Mouse (Mus musculus) lung, embryonic 14.5 days (tissue): ENCODE data around the gene Ski. TPM values are rescaled to one million over a fixed set of nuclear protein-coding genes. Genes with fewer than 3 reads are reported as not detected.

Source experiments
- ATAC-seq: fragments of 200-750 bp; cut with Nextera tagmentation; 2 replicates; pipeline ENCODE4 v1.8.0; 2017; ENCODE audit warnings: mild to moderate bottlenecking, moderate TSS enrichment, moderate library complexity; ENCODE audit not compliant: insufficient read depth
- DNase-seq: peaks from one replicate; pipeline ENCODE4 v3.0.0-alpha.2; 2015
- H3K27ac ChIP-seq: fragments of 300-500 bp; sonication (generic); 2 replicates; pipeline ENCODE4 v1.5.1; 2014; ENCODE audit warnings: low read depth, mild to moderate bottlenecking, moderate library complexity
- H3K27me3 ChIP-seq: fragments of 300-500 bp; sonication (generic); 2 replicates; pipeline ENCODE4 v1.6.1; 2014; ENCODE audit warnings: low read length, control low read depth; ENCODE audit not compliant: insufficient read depth
- H3K36me3 ChIP-seq: fragments of 300-500 bp; sonication (generic); 2 replicates; pipeline ENCODE4 v1.6.1; 2014; ENCODE audit warnings: control low read depth; ENCODE audit not compliant: insufficient read depth
- H3K4me1 ChIP-seq: fragments of 300-500 bp; sonication (generic); 2 replicates; pipeline ENCODE4 v1.6.1; 2014; ENCODE audit warnings: antibody characterized with exemption, control low read depth; ENCODE audit not compliant: insufficient read depth
- H3K4me2 ChIP-seq: fragments of 300-500 bp; sonication (generic); 2 replicates; pipeline ENCODE4 v1.6.1; 2014; ENCODE audit warnings: mild to moderate bottlenecking
- H3K4me3 ChIP-seq: fragments of 300-500 bp; sonication (generic); 2 replicates; pipeline ENCODE4 v1.5.1; 2014; ENCODE audit warnings: low read depth, low read length
- H3K9ac ChIP-seq: fragments of 300-500 bp; sonication (generic); 2 replicates; pipeline ENCODE4 v1.6.1; 2014
- H3K9me3 ChIP-seq: fragments of 300-500 bp; sonication (generic); 2 replicates; pipeline ENCODE4 v1.6.1; 2016; ENCODE audit warnings: low read depth, low read length, control low read depth
- CTCF ChIP-seq: IDR thresholded peaks from 2 replicates; pipeline ENCODE4 v1.5.1; 2016; ENCODE audit warnings: antibody characterized with exemption, low read depth
- WGBS: fragments of 180-500 bp; shearing (Covaris S2); extraction: QIAGEN DNeasy Blood & Tissue Kit; methylation state at CpG from one replicate; pipeline ENCODE4 v1.1.7; 2014; 5-methylcytosine and 5-hydroxymethylcytosine counted together
- polyA plus RNA-seq: library from polyadenylated mRNA; unstranded; fragments of >200 nt; fragmentation: Nextera tagmentation; extraction: Ambion mirVana; gene quantifications from 2 replicates; pipeline ENCODE4 v1.2.1, GENCODE M21; 2014

Gene Ski
- polyA plus RNA-seq, 1 experiment from 2014 or later, result 23.7 TPM

DNA sequence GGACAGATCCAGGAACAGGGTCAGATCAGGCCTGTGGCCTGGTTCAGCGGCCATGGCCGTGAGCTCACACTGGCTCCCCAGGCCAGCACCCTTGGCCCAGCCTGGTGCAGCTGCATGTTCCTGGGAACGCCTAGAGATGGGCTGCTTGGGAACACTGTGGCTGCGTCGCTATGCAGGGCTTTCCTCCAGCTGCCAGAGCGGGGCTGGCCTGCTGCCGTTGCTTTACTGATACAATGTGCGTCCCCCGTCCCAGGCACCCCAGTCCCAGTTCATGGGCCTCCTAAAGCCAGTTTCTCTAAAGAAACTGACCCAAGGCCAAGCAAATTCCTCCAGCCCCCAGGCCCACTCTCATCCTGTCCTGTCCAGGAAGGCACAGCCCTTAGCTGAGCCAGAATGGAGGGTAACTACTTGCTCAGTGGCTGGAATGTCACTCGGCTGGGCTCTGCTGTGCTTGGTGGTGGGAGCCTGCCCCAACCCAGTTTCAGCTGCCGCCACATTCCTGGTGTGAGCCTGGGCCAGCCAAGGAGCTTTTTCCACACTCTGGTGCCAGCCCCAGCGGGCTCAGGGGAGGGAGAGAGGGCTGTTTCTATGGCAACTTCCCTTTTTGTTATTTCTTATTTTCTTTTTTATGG is 78.4 kb downstream of the Ski start:
- peak; percentile 91 for DNase-seq
- H3K4me2 ChIP-seq, result peak overlapping the region; percentile 27; the same call in 1 of the 2 replicates
- WGBS, result 20% methylated on average over 12 of the region's 12 CpGs

DNA sequence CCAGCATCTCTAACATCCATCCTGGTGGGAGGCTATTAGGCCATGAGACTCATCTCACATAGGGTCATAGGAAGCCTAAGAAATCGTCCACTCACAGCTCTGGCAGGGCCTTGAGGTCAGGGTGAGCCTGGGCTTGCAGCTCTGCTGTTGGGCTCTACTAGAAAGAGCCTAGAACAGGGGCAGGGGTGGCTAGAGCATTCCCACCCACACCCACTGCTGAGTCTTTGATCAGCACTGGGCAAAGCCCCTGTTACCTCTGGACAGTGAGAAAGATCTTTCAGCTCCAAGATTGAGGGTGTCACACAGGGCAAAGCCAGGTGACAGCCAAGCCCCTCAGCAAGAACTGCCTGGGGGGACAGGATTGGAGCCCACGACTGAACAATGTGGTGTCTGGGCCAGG is 79.0 kb downstream of the Ski start:
- no peaks in the 10 kb centered on the region for H3K36me3 ChIP-seq
- TF ChIP-seq CTCF, result no peak
- DNase-seq (no peak), ATAC-seq (no peak)
- H3K4me2 ChIP-seq, result no peak overlapping the region
- peaks cover 40% of the 10 kb centered on the region for H3K4me1 ChIP-seq
- H3K9ac ChIP-seq, result peak overlapping the region; percentile 23
- no peaks in the 10 kb centered on the region for H3K9me3 ChIP-seq
- peak overlapping the region; percentile 99 for H3K27ac ChIP-seq
- no peaks in the 10 kb centered on the region for H3K27me3 ChIP-seq
- WGBS, result 42% methylated on average over 2 of the region's 2 CpGs
- no peak overlapping the region for H3K4me3 ChIP-seq

More for the DNA sequence above, 78.4 kb downstream of the Ski start:
- Histone ChIP-seq H3K4me1 (peaks cover 44% of the 10 kb centered on the region), H3K9ac (peak overlapping the region; percentile 23), H3K27ac (peak overlapping the region; percentile 99), H3K4me3 (no peak overlapping the region; the same call in 1 of the 2 replicates), H3K27me3 (no peaks in the 10 kb centered on the region), H3K36me3 (no peaks in the 10 kb centered on the region), H3K9me3 (no peaks in the 10 kb centered on the region)
- peak; percentile 89 for ATAC-seq
- TF ChIP-seq CTCF, result no peak

DNA sequence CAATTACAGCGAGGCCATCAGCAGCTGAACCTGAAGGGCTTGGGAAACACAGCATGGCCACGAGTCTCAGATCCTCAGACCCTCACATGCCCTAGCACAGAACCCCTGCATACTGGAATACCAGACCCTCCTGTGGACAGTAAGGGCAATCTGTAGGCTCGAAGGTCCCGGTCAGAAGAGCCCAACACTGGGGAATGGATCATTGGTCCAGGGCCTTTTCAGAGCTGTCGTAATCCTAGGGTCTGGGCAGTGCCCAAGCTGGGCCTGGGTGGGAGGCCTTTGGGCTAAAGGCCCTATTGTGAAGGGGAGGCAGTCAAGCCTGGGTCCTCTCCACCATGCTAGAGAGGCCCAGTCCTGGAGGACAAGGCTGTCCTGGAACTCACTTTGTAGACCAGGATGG is 79.6 kb downstream of the Ski start:
- Histone ChIP-seq H3K4me1 (peaks cover 38% of the 10 kb centered on the region), H3K4me3 (no peak overlapping the region), H3K27ac (peak overlapping the region; percentile 99; the same call in 1 of the 2 replicates), H3K36me3 (no peaks in the 10 kb centered on the region), H3K4me2 (no peak overlapping the region), H3K9me3 (no peaks in the 10 kb centered on the region), H3K27me3 (no peaks in the 10 kb centered on the region), H3K9ac (no peak overlapping the region)
- no peak for ATAC-seq
- no peak for DNase-seq
- 87% methylated on average over 5 of the region's 5 CpGs for WGBS
- TF ChIP-seq CTCF, result no peak

DNA sequence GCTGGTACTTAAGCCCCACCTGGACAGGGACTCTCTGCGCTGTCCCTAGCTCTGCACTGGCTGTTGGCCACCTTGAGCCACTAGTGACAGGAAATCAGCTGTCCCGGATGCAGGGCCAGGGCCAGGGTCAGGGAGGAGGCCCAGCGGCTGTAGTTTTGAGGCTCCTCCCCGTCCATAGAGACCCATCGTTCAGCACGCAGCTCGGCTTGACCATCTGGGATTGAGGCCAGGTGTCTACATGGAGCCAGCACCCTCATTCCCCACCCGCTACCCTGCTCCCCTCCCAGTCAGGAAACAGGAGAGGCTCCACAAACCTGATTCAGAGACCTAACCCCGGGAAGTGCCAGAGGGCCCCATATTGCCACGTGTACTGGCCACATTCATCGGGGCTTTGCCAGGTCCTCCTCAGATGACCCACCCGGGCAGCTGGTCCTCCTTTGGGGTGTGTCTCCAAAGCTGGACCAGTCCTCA is 81.6 kb downstream of the Ski start:
- ATAC-seq, result no peak
- H3K27ac ChIP-seq, result no peak overlapping the region
- 30% methylated on average over 12 of the region's 12 CpGs for WGBS

DNA sequence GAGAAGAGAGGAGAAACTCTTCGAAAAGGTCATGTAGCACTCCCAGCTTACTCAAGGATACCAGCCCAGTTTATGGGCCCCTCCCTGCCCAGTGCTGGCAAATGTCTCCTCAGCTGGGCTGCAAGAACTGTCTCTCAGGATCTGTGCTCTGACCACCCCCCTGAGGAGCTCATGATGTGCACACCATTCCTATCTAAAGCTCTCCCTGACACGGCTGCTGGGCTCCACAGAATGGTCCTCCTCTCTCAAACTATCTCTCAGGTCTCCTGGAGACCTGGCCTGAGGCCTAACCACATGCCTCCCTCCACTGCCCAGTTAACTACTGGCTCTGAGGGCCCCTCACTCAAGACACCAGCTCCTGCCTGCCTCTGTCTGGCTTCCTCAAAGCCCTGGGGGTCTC is 82.2 kb downstream of the Ski start:
- ATAC-seq, result no peak
- Histone ChIP-seq H3K4me1 (peaks cover 36% of the 10 kb centered on the region), H3K4me2 (no peak overlapping the region), H3K4me3 (no peak overlapping the region), H3K27me3 (no peaks in the 10 kb centered on the region), H3K36me3 (no peaks in the 10 kb centered on the region), H3K9me3 (no peaks in the 10 kb centered on the region), H3K9ac (0 out of 2 replicates have a peak overlapping the region, but pooled peaks have one; percentile 21), H3K27ac (no peak overlapping the region)
- no peak for TF ChIP-seq CTCF
- DNase-seq, result no peak
- 60% methylated on average over 2 of the region's 2 CpGs for WGBS

More for the DNA sequence above, 81.6 kb downstream of the Ski start:
- Histone ChIP-seq H3K9ac (no peak overlapping the region), H3K9me3 (no peaks in the 10 kb centered on the region), H3K27me3 (no peaks in the 10 kb centered on the region), H3K4me2 (no peak overlapping the region), H3K4me1 (peaks cover 39% of the 10 kb centered on the region), H3K4me3 (no peak overlapping the region), H3K36me3 (no peaks in the 10 kb centered on the region)
- no peak for TF ChIP-seq CTCF
- peak; percentile 58 for DNase-seq

DNA sequence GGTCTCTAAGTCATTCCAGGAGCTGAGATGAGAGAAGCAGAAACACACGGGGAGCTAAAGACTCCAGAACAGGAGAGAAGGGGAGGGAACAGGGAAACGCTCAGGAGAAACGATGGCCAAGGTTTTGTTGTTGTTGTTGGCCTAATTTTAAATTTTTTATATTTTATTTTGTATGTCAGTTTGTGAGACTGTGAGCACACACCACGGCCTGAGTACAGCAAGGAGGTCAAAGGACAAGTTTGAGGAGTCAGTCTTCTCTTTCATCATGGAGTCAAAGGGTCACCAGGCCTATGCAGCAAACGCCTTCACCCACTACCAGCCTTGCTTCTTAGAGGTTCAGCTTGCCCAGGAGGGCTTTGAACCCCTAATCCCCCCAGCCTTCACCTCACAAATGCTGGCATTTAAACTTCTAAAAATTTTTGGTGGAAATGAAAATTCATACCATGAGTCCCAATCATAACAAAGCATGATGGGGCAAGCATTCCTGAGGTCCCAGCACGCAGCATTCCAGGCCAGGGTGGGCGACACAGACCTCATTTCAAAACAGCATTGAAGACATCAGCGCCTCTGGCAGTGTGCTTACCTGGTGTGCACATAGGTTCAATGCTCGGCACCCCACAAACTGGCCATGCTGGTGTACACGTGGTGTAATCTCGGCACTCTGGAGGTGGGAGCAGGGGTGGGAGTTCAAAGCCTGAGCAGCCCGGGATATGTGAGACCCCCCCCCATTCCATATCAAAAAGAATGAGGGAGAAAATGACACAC is 82.9 kb downstream of the Ski start:
- no peaks in the 10 kb centered on the region for H3K9me3 ChIP-seq
- no peak overlapping the region for H3K4me2 ChIP-seq
- peaks cover 36% of the 10 kb centered on the region for H3K4me1 ChIP-seq
- ATAC-seq (no peak), DNase-seq (no peak)
- no peaks in the 10 kb centered on the region for H3K36me3 ChIP-seq
- H3K9ac ChIP-seq, result no peak overlapping the region
- 70% methylated on average over 12 of the region's 12 CpGs for WGBS
- H3K4me3 ChIP-seq, result no peak overlapping the region
- no peaks in the 10 kb centered on the region for H3K27me3 ChIP-seq
- no peak for TF ChIP-seq CTCF
- H3K27ac ChIP-seq, result no peak overlapping the region

DNA sequence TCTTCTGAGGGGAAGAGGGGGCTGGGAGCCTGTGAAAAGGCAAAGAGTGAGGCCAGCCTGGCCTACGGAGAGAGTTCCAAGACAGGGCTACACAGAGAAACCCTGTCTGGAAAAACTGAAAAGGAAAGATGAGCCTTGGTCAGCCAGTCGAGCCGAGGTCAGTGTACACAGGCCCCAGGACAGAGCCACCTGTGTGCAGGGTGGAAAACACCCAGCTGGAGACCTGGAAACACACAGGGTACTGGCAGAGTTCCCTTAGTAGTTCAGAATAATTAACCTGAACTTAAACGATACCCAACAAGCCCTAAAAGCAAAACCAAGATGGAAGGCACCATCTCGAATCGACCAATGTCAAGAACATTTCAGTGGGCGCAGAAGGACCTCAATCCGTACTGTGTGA is 83.9 kb downstream of the Ski start:
- no peak for TF ChIP-seq CTCF
- Histone ChIP-seq H3K9me3 (no peaks in the 10 kb centered on the region), H3K27ac (no peak overlapping the region), H3K4me1 (peaks cover 36% of the 10 kb centered on the region), H3K36me3 (no peaks in the 10 kb centered on the region), H3K9ac (no peak overlapping the region), H3K4me2 (no peak overlapping the region), H3K27me3 (no peaks in the 10 kb centered on the region), H3K4me3 (no peak overlapping the region)
- WGBS, result 73% methylated on average over 8 of the region's 8 CpGs
- DNase-seq, result no peak
- ATAC-seq, result no peak
